Mouse (Mus musculus) liver, adult 2 months (tissue): ENCODE results near the gene Zfp36l2. TPM values are rescaled to one million over a fixed set of nuclear protein-coding genes. Genes with fewer than 3 reads are reported as not detected.

Experiments used
- DNase-seq: peaks from one replicate; pipeline ENCODE4 v3.0.0-alpha.2; 2011; ENCODE audit warnings: low read depth, low spot score; ENCODE audit errors: extremely low read depth
- H3K27ac ChIP-seq: fragments of 200-500 bp; replicated peaks from 2 replicates; pipeline ENCODE4 v1.5.1; 2012; ENCODE audit warnings: low read depth, mild to moderate bottlenecking, control low read depth, inconsistent platforms, low read length; ENCODE audit not compliant: insufficient read depth
- H3K27me3 ChIP-seq: fragments of 200-500 bp; 2 replicates; pipeline ENCODE4 v1.6.1; 2012; ENCODE audit warnings: mild to moderate bottlenecking, moderate library complexity, low read length, inconsistent platforms; ENCODE audit not compliant: control insufficient read depth, insufficient read depth
- H3K36me3 ChIP-seq: fragments of 200-500 bp; 2 replicates; pipeline ENCODE4 v1.6.1; 2012; ENCODE audit warnings: low read length, inconsistent platforms; ENCODE audit not compliant: control insufficient read depth, insufficient read depth
- H3K4me1 ChIP-seq: fragments of 200-500 bp; 2 replicates; pipeline ENCODE4 v1.6.1; 2011; ENCODE audit warnings: low read length; ENCODE audit not compliant: control insufficient read depth, insufficient read depth
- H3K4me3 ChIP-seq: fragments of 200-500 bp; 2 replicates; pipeline ENCODE4 v1.5.1; 2011; ENCODE audit warnings: low read depth, mild to moderate bottlenecking, control low read depth, low read length, moderate library complexity; ENCODE audit not compliant: insufficient read depth
- H3K79me2 ChIP-seq: fragments of 200-500 bp; 2 replicates; pipeline ENCODE4 v1.6.1; 2012; ENCODE audit warnings: inconsistent platforms, mild to moderate bottlenecking, low read length, moderate library complexity; ENCODE audit not compliant: control insufficient read depth, insufficient read depth
- H3K9ac ChIP-seq: fragments of 200-500 bp; 2 replicates; pipeline ENCODE4 v1.6.1; 2012; ENCODE audit warnings: low read depth, mild to moderate bottlenecking, control low read depth, inconsistent platforms, low read length
- CTCF ChIP-seq: fragments of 200-500 bp; IDR thresholded peaks from 2 replicates; pipeline ENCODE4 v1.5.1; 2011; ENCODE audit warnings: low read depth, low read length, control low read depth
- POLR2A ChIP-seq: fragments of 200-500 bp; IDR thresholded peaks from 2 replicates; pipeline ENCODE4 v1.6.1; 2011; ENCODE audit warnings: low read length, control low read depth; ENCODE audit not compliant: insufficient read depth; ENCODE audit errors: extremely low read depth
- WGBS: fragments of 180-500 bp; shearing (Covaris S2); methylation state at CpG from one replicate; pipeline ENCODE4 v1.1.7; 2018; 5-methylcytosine and 5-hydroxymethylcytosine counted together
- polyA plus RNA-seq: library from polyadenylated mRNA; depleted of rRNA; stranded (reverse); fragments of >200 nt; gene quantifications from 2 replicates; pipeline ENCODE4 v1.2.3, GENCODE M21; 2012
- total RNA-seq: library from RNA; depleted of rRNA; stranded (reverse); fragments of >200 nt; gene quantifications from 2 replicates; pipeline ENCODE4 v1.2.3, GENCODE M21; 2014

Zfp36l2 gene
- total and polyA plus RNA-seq, 2 experiments, result 17.3 to 18.7 TPM

- H3K9ac ChIP-seq, result no peak overlapping the region
These were observed 42.8 kb downstream of the Zfp36l2 start for GRCm38 (mm10) chr17:84144762-84145599.

GRCm38 (mm10) chr17:84144130-84144529 lies 43.6 kb downstream of the Zfp36l2 start:
- Histone ChIP-seq H3K79me2 (no peaks in the 10 kb centered on the region), H3K4me3 (no peak overlapping the region), H3K36me3 (no peaks in the 10 kb centered on the region), H3K27ac (no peak overlapping the region), H3K4me1 (peaks cover 14% of the 10 kb centered on the region; the same call in 1 of the 2 replicates), H3K9ac (no peak overlapping the region), H3K27me3 (no peaks in the 10 kb centered on the region)
- TF ChIP-seq CTCF, result no peak
- no peak for TF ChIP-seq POLR2A
- DNase-seq, result no peak
- WGBS, result 93% methylated on average over 3 of the region's 3 CpGs

More at GRCm38 (mm10) chr17:84144762-84145599, 42.8 kb downstream of the Zfp36l2 start:
- Histone ChIP-seq H3K4me3 (no peak overlapping the region), H3K4me1 (peaks cover 14% of the 10 kb centered on the region; the same call in 1 of the 2 replicates), H3K27me3 (no peaks in the 10 kb centered on the region), H3K36me3 (no peaks in the 10 kb centered on the region), H3K27ac (peak overlapping the region; percentile 60), H3K79me2 (no peaks in the 10 kb centered on the region)
- TF ChIP-seq POLR2A, result no peak
- TF ChIP-seq CTCF, result no peak
- no peak for DNase-seq
- WGBS, result 88% methylated on average over 5 of the region's 5 CpGs

GRCm38 (mm10) chr17:84143219-84143844 lies 44.4 kb downstream of the Zfp36l2 start:
- TF ChIP-seq CTCF (no peak), POLR2A (no peak)
- no peaks in the 10 kb centered on the region for H3K79me2 ChIP-seq
- 79% methylated on average over 12 of the region's 12 CpGs for WGBS
- H3K9ac ChIP-seq, result no peak overlapping the region
- H3K36me3 ChIP-seq, result no peaks in the 10 kb centered on the region
- no peak overlapping the region for H3K27ac ChIP-seq
- H3K4me1 ChIP-seq, result peaks cover 14% of the 10 kb centered on the region; the same call in 1 of the 2 replicates
- H3K27me3 ChIP-seq, result no peaks in the 10 kb centered on the region
- DNase-seq, result no peak
- no peak overlapping the region for H3K4me3 ChIP-seq

GRCm38 (mm10) chr17:84141691-84142090 lies 46.1 kb downstream of the Zfp36l2 start:
- H3K79me2 ChIP-seq, result no peaks in the 10 kb centered on the region
- TF ChIP-seq POLR2A (no peak), CTCF (no peak)
- H3K4me3 ChIP-seq, result no peak overlapping the region
- H3K27me3 ChIP-seq, result no peaks in the 10 kb centered on the region
- 82% methylated on average over 6 of the region's 6 CpGs for WGBS
- no peaks in the 10 kb centered on the region for H3K36me3 ChIP-seq
- H3K4me1 ChIP-seq, result peaks cover 22% of the 10 kb centered on the region; the same call in 1 of the 2 replicates
- no peak overlapping the region for H3K9ac ChIP-seq
- no peak for DNase-seq
- H3K27ac ChIP-seq, result peak overlapping the region; percentile 23

- Histone ChIP-seq H3K4me3 (no peak overlapping the region), H3K27me3 (no peaks in the 10 kb centered on the region), H3K79me2 (no peaks in the 10 kb centered on the region), H3K27ac (peak overlapping the region; percentile 55), H3K9ac (no peak overlapping the region), H3K4me1 (peaks cover 19% of the 10 kb centered on the region), H3K36me3 (no peaks in the 10 kb centered on the region)
- 77% methylated on average over 10 of the region's 10 CpGs for WGBS
- no peak for DNase-seq
- no peak for TF ChIP-seq POLR2A
- no peak for TF ChIP-seq CTCF
These were observed 46.8 kb downstream of the Zfp36l2 start for GRCm38 (mm10) chr17:84140822-84141507.
